Mouse (Mus musculus) hindbrain, postnatal 0 days (tissue): ENCODE measurements around the gene Dnajb12. TPM values are rescaled to one million over a fixed set of nuclear protein-coding genes. Genes with fewer than 3 reads are reported as not detected.
A peak's percentile ranks its signal among the peaks of the same experiment; 100 is the strongest.

ENCODE experiments used
- ATAC-seq: fragments of 200-750 bp; cut with Nextera tagmentation; 2 replicates; pipeline ENCODE4 v1.8.0; 2017; ENCODE audit warnings: mild to moderate bottlenecking, moderate TSS enrichment, moderate library complexity
- DNase-seq: peaks from one replicate; pipeline ENCODE4 v3.0.0-alpha.2; 2015; ENCODE audit warnings: low spot score
- H3K27ac ChIP-seq: fragments of 300-500 bp; sonication (generic); 2 replicates; pipeline ENCODE4 v1.5.1; 2014; ENCODE audit warnings: mild to moderate bottlenecking
- H3K27me3 ChIP-seq: fragments of 300-500 bp; sonication (generic); 2 replicates; pipeline ENCODE4 v1.6.1; 2014; ENCODE audit warnings: low read length, mixed read lengths; ENCODE audit not compliant: insufficient read depth
- H3K36me3 ChIP-seq: fragments of 300-500 bp; sonication (generic); 2 replicates; pipeline ENCODE4 v1.6.1; 2014; ENCODE audit warnings: low read length, mixed read lengths; ENCODE audit not compliant: insufficient read depth
- H3K4me1 ChIP-seq: fragments of 300-500 bp; sonication (generic); 2 replicates; pipeline ENCODE4 v1.6.1; 2014; ENCODE audit warnings: antibody characterized with exemption, low read length, mixed read lengths; ENCODE audit not compliant: insufficient read depth
- H3K4me2 ChIP-seq: fragments of 300-500 bp; sonication (generic); 2 replicates; pipeline ENCODE4 v1.6.1; 2014; ENCODE audit warnings: low read depth, mild to moderate bottlenecking, low read length, moderate library complexity, mixed read lengths
- H3K4me3 ChIP-seq: fragments of 300-500 bp; sonication (generic); 2 replicates; pipeline ENCODE4 v1.5.1; 2014; ENCODE audit warnings: low read length
- H3K9ac ChIP-seq: fragments of 300-500 bp; sonication (generic); replicated peaks from 2 replicates; pipeline ENCODE4 v1.6.1; 2014; ENCODE audit warnings: mild to moderate bottlenecking, low read length, moderate library complexity, mixed read lengths
- H3K9me3 ChIP-seq: fragments of 300-500 bp; sonication (generic); 2 replicates; pipeline ENCODE4 v1.6.1; 2016; ENCODE audit warnings: low read length, mixed read lengths
- CTCF ChIP-seq: IDR thresholded peaks from 2 replicates; pipeline ENCODE4 v1.5.1; 2016; ENCODE audit warnings: antibody characterized with exemption, control low read depth, low read depth
- WGBS: fragments of 180-500 bp; shearing (Covaris S2); extraction: QIAGEN DNeasy Blood & Tissue Kit; methylation state at CpG from one replicate; pipeline ENCODE4 v1.1.7; 2014; 5-methylcytosine and 5-hydroxymethylcytosine counted together
- polyA plus RNA-seq: library from polyadenylated mRNA; unstranded; fragments of >200 nt; fragmentation: Nextera tagmentation; extraction: Ambion mirVana; gene quantifications from 2 replicates; pipeline ENCODE4 v1.2.1, GENCODE M21; 2015
- total RNA-seq: library from RNA; depleted of rRNA; stranded (reverse); fragments of >200 nt; gene quantifications from 2 replicates; pipeline ENCODE4 v1.2.3, GENCODE M21; 2014

Dnajb12 gene
- total and polyA plus RNA-seq, 2 experiments from 2014 or later: 26.4 to 56.8 TPM

DNA sequence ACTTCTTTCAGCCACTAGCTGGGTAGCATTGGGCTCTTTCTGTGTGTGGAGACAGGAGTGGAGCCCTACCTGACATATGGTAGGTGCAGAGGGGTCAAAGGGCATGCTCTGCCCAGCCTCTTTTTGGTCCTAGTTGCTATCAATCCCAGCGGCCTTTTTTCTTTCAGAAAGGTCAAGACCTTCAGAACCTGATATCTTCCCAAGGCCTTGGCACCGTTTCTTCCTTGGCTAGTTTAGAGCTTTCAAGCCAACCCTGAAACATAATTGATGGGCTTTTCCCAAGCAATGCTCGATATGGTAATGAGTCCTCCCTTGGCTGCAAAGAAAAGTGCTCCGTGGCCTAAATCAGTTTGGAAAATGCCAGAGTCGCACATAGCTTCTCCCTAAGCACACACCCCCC lies 36.2 kb upstream of the Dnajb12 start:
- 23% methylated on average over 5 of the region's 5 CpGs for WGBS
- Histone ChIP-seq H3K27ac (no peak overlapping the region), H3K4me2 (no peak overlapping the region), H3K9ac (no peak overlapping the region), H3K4me3 (no peak overlapping the region), H3K9me3 (no peaks in the 10 kb centered on the region), H3K4me1 (no peaks in the 10 kb centered on the region), H3K27me3 (no peaks in the 10 kb centered on the region), H3K36me3 (peaks cover 11% of the 10 kb centered on the region; the same call in 1 of the 2 replicates)
- TF ChIP-seq CTCF: no peak
- DNase-seq (no peak), ATAC-seq (no peak)

- DNase-seq (no peak), ATAC-seq (no peak)
- no peaks in the 10 kb centered on the region for H3K27me3 ChIP-seq
- no peaks in the 10 kb centered on the region for H3K9me3 ChIP-seq
- WGBS: 66% methylated on average over 9 of the region's 9 CpGs
- TF ChIP-seq CTCF: no peak
- H3K4me2 ChIP-seq: no peak overlapping the region
- no peak overlapping the region for H3K4me3 ChIP-seq
- H3K36me3 ChIP-seq: peaks cover 10% of the 10 kb centered on the region; the same call in 1 of the 2 replicates
- no peak overlapping the region for H3K9ac ChIP-seq
- H3K27ac ChIP-seq: no peak overlapping the region
- H3K4me1 ChIP-seq: no peaks in the 10 kb centered on the region
Measured at GRCm38 (mm10) chr10:59844686-59845085, 34.7 kb upstream of the Dnajb12 start.

DNA sequence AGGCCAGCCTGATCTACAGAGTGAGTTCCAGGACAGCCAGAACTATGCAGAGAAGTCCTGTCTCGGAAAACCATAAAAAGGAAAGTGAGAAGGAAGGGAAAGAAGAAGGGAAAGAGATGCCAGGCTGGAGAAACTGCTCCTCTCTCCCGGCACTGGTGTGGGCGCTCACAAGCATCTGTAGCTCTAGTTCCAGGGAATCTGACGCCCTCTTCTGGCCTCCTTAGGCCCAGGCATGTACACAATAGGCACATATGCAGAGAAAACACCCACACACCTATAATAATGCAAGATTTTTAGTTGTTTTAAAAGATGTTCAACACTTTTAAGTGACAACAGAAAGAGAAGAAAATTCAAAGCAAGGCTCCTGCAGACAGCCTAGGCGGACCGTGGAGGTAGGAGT lies 32.9 kb upstream of the Dnajb12 start:
- H3K4me1 ChIP-seq: no peaks in the 10 kb centered on the region
- 71% methylated on average over 6 of the region's 6 CpGs for WGBS
- peak; percentile 39 for DNase-seq
- no peaks in the 10 kb centered on the region; the same call in 1 of the 2 replicates for H3K36me3 ChIP-seq
- peak; percentile 51 for TF ChIP-seq CTCF
- H3K27ac ChIP-seq: no peak overlapping the region
- H3K9me3 ChIP-seq: no peaks in the 10 kb centered on the region
- H3K4me2 ChIP-seq: no peak overlapping the region
- 0 out of 2 replicates have a peak, but pooled peaks have one; percentile 50 for ATAC-seq
- no peak overlapping the region for H3K9ac ChIP-seq
- H3K4me3 ChIP-seq: no peak overlapping the region
- no peaks in the 10 kb centered on the region for H3K27me3 ChIP-seq

DNA sequence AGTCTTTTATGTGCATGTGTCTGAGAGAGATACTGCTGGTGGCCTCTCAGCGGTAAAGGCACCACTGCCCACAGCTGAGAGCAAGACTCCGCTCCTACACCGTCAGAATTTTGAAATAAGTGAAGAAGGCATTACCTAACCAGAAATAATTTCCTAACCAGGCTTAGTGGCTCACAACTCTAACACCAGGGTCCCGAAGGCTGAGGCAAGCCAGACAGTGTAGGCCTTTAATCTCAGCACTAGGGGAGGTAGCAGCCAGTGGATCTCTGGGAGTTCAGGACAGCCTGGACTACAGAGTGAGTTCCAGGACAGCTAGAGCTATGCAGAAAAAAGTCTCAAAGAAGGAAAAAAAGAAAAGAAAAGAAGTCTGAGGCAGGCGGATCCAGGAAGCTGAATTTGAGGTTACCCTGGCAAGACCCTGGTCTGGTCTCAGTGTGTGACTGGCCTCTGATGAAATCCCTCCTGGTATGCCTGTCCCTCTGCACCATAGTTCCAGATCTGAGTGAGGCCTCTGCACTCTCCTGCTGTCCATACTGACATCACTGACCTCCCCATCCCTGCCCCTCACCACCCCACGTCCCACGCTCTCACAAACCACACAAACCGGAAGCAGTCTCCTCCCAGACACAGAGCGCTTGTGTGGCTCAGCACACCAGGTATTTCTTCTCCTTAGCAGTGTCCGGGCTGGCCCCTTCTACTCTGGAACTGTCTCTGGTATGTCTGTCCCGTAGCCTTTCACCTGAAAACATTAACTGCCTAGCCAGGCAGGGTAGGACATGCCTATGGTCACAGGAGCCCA lies 31.1 kb upstream of the Dnajb12 start:
- 84% methylated on average over 11 of the region's 11 CpGs for WGBS
- DNase-seq (no peak), ATAC-seq (no peak)
- Histone ChIP-seq H3K27ac (no peak overlapping the region), H3K9ac (no peak overlapping the region), H3K4me2 (no peak overlapping the region), H3K36me3 (no peaks in the 10 kb centered on the region), H3K9me3 (no peaks in the 10 kb centered on the region), H3K27me3 (no peaks in the 10 kb centered on the region), H3K4me1 (no peaks in the 10 kb centered on the region), H3K4me3 (no peak overlapping the region)
- TF ChIP-seq CTCF: no peak

GRCm38 (mm10) chr10:59848953-59849352 lies 30.4 kb upstream of the Dnajb12 start:
- no peak overlapping the region for H3K4me2 ChIP-seq
- H3K4me1 ChIP-seq: no peaks in the 10 kb centered on the region
- no peak for DNase-seq
- no peaks in the 10 kb centered on the region for H3K36me3 ChIP-seq
- no peak for ATAC-seq
- H3K9ac ChIP-seq: no peak overlapping the region
- no peak overlapping the region for H3K27ac ChIP-seq
- no peak for TF ChIP-seq CTCF
- 70% methylated on average over 9 of the region's 9 CpGs for WGBS
- no peaks in the 10 kb centered on the region for H3K9me3 ChIP-seq
- no peak overlapping the region for H3K4me3 ChIP-seq
- H3K27me3 ChIP-seq: no peaks in the 10 kb centered on the region

DNA sequence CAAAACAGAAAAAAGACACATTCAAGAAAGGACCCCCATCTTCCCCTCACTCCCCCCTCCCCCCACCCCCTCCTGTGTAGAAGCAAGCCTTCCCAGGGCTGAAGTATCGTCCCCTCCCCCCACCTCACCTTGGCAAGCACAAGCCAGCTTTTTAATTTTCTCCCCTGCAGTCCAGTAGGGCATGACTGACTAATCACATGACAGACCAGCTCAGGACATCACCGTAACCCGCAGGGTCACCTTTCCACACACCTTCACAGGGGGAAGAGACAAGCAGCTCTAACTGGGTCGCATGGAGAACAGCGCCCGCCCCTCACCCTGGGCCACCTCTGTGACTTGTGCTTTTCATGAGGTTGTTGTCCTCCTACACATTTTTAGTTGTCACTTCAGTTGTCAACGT lies 30.0 kb upstream of the Dnajb12 start:
- H3K9ac ChIP-seq: no peak overlapping the region
- H3K4me2 ChIP-seq: no peak overlapping the region
- H3K27me3 ChIP-seq: no peaks in the 10 kb centered on the region
- 76% methylated on average over 7 of the region's 7 CpGs for WGBS
- no peak for DNase-seq
- H3K4me3 ChIP-seq: no peak overlapping the region
- H3K4me1 ChIP-seq: no peaks in the 10 kb centered on the region
- ATAC-seq: no peak
- H3K9me3 ChIP-seq: no peaks in the 10 kb centered on the region
- H3K27ac ChIP-seq: no peak overlapping the region
- no peak for TF ChIP-seq CTCF
- no peaks in the 10 kb centered on the region for H3K36me3 ChIP-seq

DNA sequence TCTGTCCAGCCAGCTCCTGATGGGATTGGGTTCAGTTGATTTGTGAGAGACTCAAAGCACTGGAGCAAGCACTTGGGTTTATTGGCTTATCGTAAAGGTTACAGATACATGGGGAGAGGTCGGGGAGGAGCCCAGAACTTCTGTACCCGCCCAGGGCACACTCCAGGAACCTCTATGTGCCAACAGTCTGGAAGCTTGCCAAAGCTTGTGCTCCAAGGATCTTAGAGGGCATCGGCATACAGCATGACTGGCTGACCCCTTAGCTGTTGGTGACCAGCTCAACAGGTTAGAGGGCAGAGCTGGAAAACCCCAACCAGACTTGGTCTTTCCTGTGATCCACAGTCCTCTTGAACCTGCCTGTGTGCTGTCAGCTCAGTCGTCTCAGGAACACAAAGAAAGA lies 22.2 kb upstream of the Dnajb12 start:
- H3K9ac ChIP-seq: no peak overlapping the region
- ATAC-seq: no peak
- H3K9me3 ChIP-seq: no peaks in the 10 kb centered on the region
- TF ChIP-seq CTCF: no peak
- H3K36me3 ChIP-seq: no peaks in the 10 kb centered on the region
- 86% methylated on average over 5 of the region's 5 CpGs for WGBS
- no peak overlapping the region for H3K4me3 ChIP-seq
- H3K27ac ChIP-seq: no peak overlapping the region
- no peak for DNase-seq
- H3K27me3 ChIP-seq: no peaks in the 10 kb centered on the region
- H3K4me2 ChIP-seq: no peak overlapping the region
- no peaks in the 10 kb centered on the region for H3K4me1 ChIP-seq
